Mouse (Mus musculus) E14TG2a.4 (cell line): ENCODE results near the gene E130309D02Rik.

Experiments
- CTCF ChIP-seq: conservative IDR thresholded peaks from 2 replicates; pipeline ENCODE4 v1.5.1; 2014; ENCODE audit warnings: low read length
- NANOG ChIP-seq: IDR thresholded peaks from 2 replicates; pipeline ENCODE4 v1.6.1; 2014; ENCODE audit warnings: borderline replicate concordance, low read length, mixed read lengths
- POU5F1 ChIP-seq: IDR thresholded peaks from 2 replicates; pipeline ENCODE4 v1.6.1; 2014; ENCODE audit warnings: low read length, borderline replicate concordance

- no peak for TF ChIP-seq CTCF
- no peak for TF ChIP-seq NANOG
- TF ChIP-seq POU5F1 = no peak
These were observed 13.7 kb upstream of the E130309D02Rik start, which contains the start of gene Zdhhc4 for GRCm38 (mm10) chr5:143328690-143329495.
